Mouse (Mus musculus) kidney, adult 8-10 months (tissue): ENCODE data around the gene Zkscan1.
"Not testable (repeated sequence)": the region's sequence is repeated elsewhere in the genome, so short reads cannot be mapped to it uniquely, and the experiment has no call there.

Source experiments
- DNase-seq, 2 experiments: peaks; one replicate each; pipeline ENCODE4 v3.0.0; 2022

Gene Zkscan1

GRCm38 (mm10) chr5:138084996-138085395, at the start of gene Zkscan1:
Gene Zkscan1, plus strand, starts transcription at chr5:138085084.
- DNase-seq = peak; percentile 83 to 87

GRCm38 (mm10) chr5:138052894-138053293, 32.0 kb upstream of the Zkscan1 start, which contains the start of gene Smok3c:
Gene Smok3c, plus strand, starts transcription at chr5:138053194.
- DNase-seq = not testable (repeated sequence)

GRCm38 (mm10) chr5:138073803-138074202, 11.1 kb upstream of the Zkscan1 start:
- DNase-seq = peak in 1 of 2 experiments; percentile 0

GRCm38 (mm10) chr5:138075684-138076083, 9.2 kb upstream of the Zkscan1 start:
- DNase-seq = peak; percentile 48 to 58

GRCm38 (mm10) chr5:138076148-138076547, 8.7 kb upstream of the Zkscan1 start:
- peak in 1 of 2 experiments; percentile 0 for DNase-seq

GRCm38 (mm10) chr5:138080456-138080855, 4.4 kb upstream of the Zkscan1 start:
- no peak for DNase-seq

GRCm38 (mm10) chr5:138081446-138081845, 3.4 kb upstream of the Zkscan1 start:
- no peak for DNase-seq

GRCm38 (mm10) chr5:138083318-138083900, 1.5 kb upstream of the Zkscan1 start:
- no peak for DNase-seq

- DNase-seq = no peak
Observed at GRCm38 (mm10) chr5:138083936-138084335, 948 bp upstream of the Zkscan1 start.

- peak in 1 of 2 experiments; percentile 8 for DNase-seq
Observed at GRCm38 (mm10) chr5:138084507-138084906, 377 bp upstream of the Zkscan1 start.

- DNase-seq = peak; percentile 33 to 40
Observed at GRCm38 (mm10) chr5:138085421-138085911, 582 bp downstream of the Zkscan1 start.

GRCm38 (mm10) chr5:138086842-138087241, 2.0 kb downstream of the Zkscan1 start:
- DNase-seq = peak in 1 of 2 experiments; percentile 58

- DNase-seq = peak; percentile 66 to 79
Observed at GRCm38 (mm10) chr5:138088366-138088765, 3.5 kb downstream of the Zkscan1 start.

- DNase-seq = peak; percentile 83 to 89
Observed at GRCm38 (mm10) chr5:138089108-138089551, 4.2 kb downstream of the Zkscan1 start.

- DNase-seq = no peak
Observed at GRCm38 (mm10) chr5:138090271-138090670, 5.4 kb downstream of the Zkscan1 start.

GRCm38 (mm10) chr5:138090737-138091136, 5.9 kb downstream of the Zkscan1 start:
- no peak for DNase-seq

GRCm38 (mm10) chr5:138092771-138093170, 7.9 kb downstream of the Zkscan1 start:
- DNase-seq = peak in 1 of 2 experiments; percentile 39

- DNase-seq = no peak
Observed at GRCm38 (mm10) chr5:138094474-138094873, 9.6 kb downstream of the Zkscan1 start.

GRCm38 (mm10) chr5:138104976-138105375, 20.1 kb downstream of the Zkscan1 start:
- DNase-seq = no peak

GRCm38 (mm10) chr5:138107130-138107529, 22.2 kb downstream of the Zkscan1 start:
- no peak for DNase-seq

GRCm38 (mm10) chr5:138109847-138110396, 25.0 kb downstream of the Zkscan1 start:
- DNase-seq = not testable (repeated sequence)

- peak; percentile 84 to 89 for DNase-seq
Observed at GRCm38 (mm10) chr5:138116255-138117198, 31.6 kb downstream of the Zkscan1 start, which contains the start of gene Zscan21. Gene Zscan21, plus strand, starts transcription at chr5:138116903.
